Mouse (Mus musculus) retina, postnatal 1 day (tissue): ENCODE results near the gene Gm10337.

Experiments used
- DNase-seq: peaks from one replicate; pipeline ENCODE4 v3.0.0-alpha.2; 2012

Gm10337 gene

GRCm38 (mm10) chr15:102500479-102500878 is 3.0 kb upstream of the Gm10337 start:
- no peak for DNase-seq

- DNase-seq, result no peak
These were observed 2.3 kb upstream of the Gm10337 start for GRCm38 (mm10) chr15:102501084-102501814.

GRCm38 (mm10) chr15:102502254-102502840 is 1.2 kb upstream of the Gm10337 start:
- no peak for DNase-seq

- DNase-seq, result no peak
These were observed 631 bp downstream of the Gm10337 start for GRCm38 (mm10) chr15:102503924-102504782.

- DNase-seq, result no peak
These were observed 1.7 kb downstream of the Gm10337 start for GRCm38 (mm10) chr15:102505073-102505769.

GRCm38 (mm10) chr15:102505770-102506463 is 2.4 kb downstream of the Gm10337 start:
- DNase-seq, result no peak

GRCm38 (mm10) chr15:102506464-102506830 is 2.9 kb downstream of the Gm10337 start:
- no peak for DNase-seq

- DNase-seq, result no peak
These were observed 3.3 kb downstream of the Gm10337 start for GRCm38 (mm10) chr15:102506864-102507263.

- DNase-seq, result no peak
These were observed 4.0 kb downstream of the Gm10337 start for GRCm38 (mm10) chr15:102507561-102507960.

- DNase-seq, result no peak
These were observed 4.8 kb downstream of the Gm10337 start for GRCm38 (mm10) chr15:102508336-102508735.

GRCm38 (mm10) chr15:102510110-102510509 is 6.6 kb downstream of the Gm10337 start:
- peak; percentile 48 for DNase-seq

GRCm38 (mm10) chr15:102510590-102511284 is 7.2 kb downstream of the Gm10337 start:
- DNase-seq, result peak; percentile 96

GRCm38 (mm10) chr15:102511285-102511833 is 7.8 kb downstream of the Gm10337 start:
- peak; percentile 67 for DNase-seq

GRCm38 (mm10) chr15:102512010-102512409 is 8.5 kb downstream of the Gm10337 start:
- DNase-seq, result no peak

GRCm38 (mm10) chr15:102512471-102512870 is 8.9 kb downstream of the Gm10337 start:
- DNase-seq, result no peak

GRCm38 (mm10) chr15:102513004-102513403 is 9.5 kb downstream of the Gm10337 start:
- no peak for DNase-seq

GRCm38 (mm10) chr15:102515261-102515660 is 11.7 kb downstream of the Gm10337 start:
- DNase-seq, result no peak

GRCm38 (mm10) chr15:102515791-102516190 is 12.3 kb downstream of the Gm10337 start:
- no peak for DNase-seq

GRCm38 (mm10) chr15:102516293-102516692 is 12.8 kb downstream of the Gm10337 start:
- peak; percentile 48 for DNase-seq

GRCm38 (mm10) chr15:102516728-102517404 is 13.3 kb downstream of the Gm10337 start, which contains the start of gene Map3k12:
TSS of gene Map3k12 (minus strand) at chr15:102517064.
- DNase-seq, result peak; percentile 76

- no peak for DNase-seq
These were observed 14.1 kb downstream of the Gm10337 start for GRCm38 (mm10) chr15:102517631-102517975.
